Comparison of ENCODE assay signal across 9 mouse cellular contexts in genomic region chr8:54493110-54493509, GRCm38 (mm10). TPM values are rescaled to one million over a fixed set of nuclear protein-coding genes. Genes with fewer than 3 reads are reported as not detected.
DNase-seq lines count a peak whose midpoint lies in the region; ATAC-seq and TF ChIP-seq lines count a peak whose summit lies in the region.
"Had no signal": no experiment of that assay in that cellular context is flagged by ENCODE, and none has a peak within 500 bp of the region (broad histone marks: within the 10 kb centered on the region; RNA-seq: fewer than 3 reads in every experiment).

No protein-coding gene starts in this region.

- WGBS in embryonic facial prominence, embryonic 10.5 days, result 18% methylated on average over 6 of the region's 6 CpGs
- WGBS in hindbrain, postnatal 0 days, result 15% methylated on average over 6 of the region's 6 CpGs

- 0 out of 2 replicates have a peak, but pooled peaks cover 11% of the 10 kb centered on the region for H3K27me3 ChIP-seq in embryonic facial prominence, embryonic 10.5 days (replicated peaks; ENCODE audit: low read depth, poor library complexity, severe bottlenecking)
- H3K27me3 ChIP-seq in hindbrain, postnatal 0 days (ENCODE audit: insufficient read depth, low read length), result no peaks in the 10 kb centered on the region
- H3K27me3 ChIP-seq: embryonic facial prominence, embryonic 15.5 days had no signal

- no peak for ATAC-seq in hindbrain, postnatal 0 days

- H3K4me3 ChIP-seq in embryonic facial prominence, embryonic 10.5 days, result no peak overlapping the region
- no peak overlapping the region for H3K4me3 ChIP-seq in hindbrain, postnatal 0 days (ENCODE audit: low read length)
- H3K4me3 ChIP-seq: embryonic facial prominence, embryonic 15.5 days had no signal

- H3K36me3 ChIP-seq in embryonic facial prominence, embryonic 10.5 days (replicated peaks), result no peaks in the 10 kb centered on the region
- H3K36me3 ChIP-seq in hindbrain, postnatal 0 days (ENCODE audit: insufficient read depth, low read length), result no peaks in the 10 kb centered on the region
- H3K36me3 ChIP-seq: embryonic facial prominence, embryonic 15.5 days had no signal

- peak; percentile 90 for TF ChIP-seq CTCF in hindbrain, postnatal 0 days (IDR thresholded peaks at IDR 0.05; ENCODE audit: low read depth)

- H3K4me2 ChIP-seq in hindbrain, postnatal 0 days (ENCODE audit: low read depth, low read length), result no peak overlapping the region
- H3K4me2 ChIP-seq: embryonic facial prominence, embryonic 15.5 days had no signal

- peak; percentile 15 for DNase-seq in kidney, adult 18-20 months
- DNase-seq in kidney, adult 11 months, result no peak
- DNase-seq in CD4-positive, CD25-positive, alpha-beta regulatory T cell, adult 2 months (ENCODE audit: low read depth, low spot score), result peak; percentile 79
- peak; percentile 67 for DNase-seq in adrenal gland, postnatal 10 days
- DNase-seq in embryonic facial prominence, embryonic 10.5 days (ENCODE audit: low spot score), result peak; percentile 62
- DNase-seq in hindbrain, postnatal 0 days (ENCODE audit: low spot score), result peak; percentile 90
- DNase-seq in lung, postnatal 10 days, result peak; percentile 63
- DNase-seq in spleen, postnatal 36 days (ENCODE audit: low spot score in 2 of 2), result peak; percentile 4 to 22

- H3K9me3 ChIP-seq in embryonic facial prominence, embryonic 10.5 days, result no peaks in the 10 kb centered on the region
- H3K9me3 ChIP-seq in hindbrain, postnatal 0 days (ENCODE audit: low read length), result no peaks in the 10 kb centered on the region
- H3K9me3 ChIP-seq: embryonic facial prominence, embryonic 15.5 days had no signal

- no peak overlapping the region for H3K27ac ChIP-seq in embryonic facial prominence, embryonic 10.5 days (replicated peaks)
- H3K27ac ChIP-seq in hindbrain, postnatal 0 days, result no peak overlapping the region
- H3K27ac ChIP-seq: embryonic facial prominence, embryonic 15.5 days had no signal

- H3K9ac ChIP-seq in hindbrain, postnatal 0 days (replicated peaks; ENCODE audit: low read length), result no peak overlapping the region
- H3K9ac ChIP-seq: embryonic facial prominence, embryonic 15.5 days had no signal

- no peaks in the 10 kb centered on the region for H3K4me1 ChIP-seq in embryonic facial prominence, embryonic 10.5 days
- H3K4me1 ChIP-seq in hindbrain, postnatal 0 days (ENCODE audit: insufficient read depth, low read length), result no peaks in the 10 kb centered on the region
- H3K4me1 ChIP-seq: embryonic facial prominence, embryonic 15.5 days had no signal

RNA-seq across cellular contexts. Expression of gene Asb5, which starts 36.3 kb away (rescaled TPM):
- 1 to 10 TPM; 3.0 to 9.8 TPM for total RNA-seq in adrenal gland, postnatal 10 days (2021)
- polyA plus RNA-seq in embryonic facial prominence, embryonic 10.5 days (2016; fragmentation: Nextera tagmentation; extraction: Ambion mirVana), result 4.8 and 7.1 TPM in 2 replicates
- 1.0 and 11.9 TPM in 2 replicates for total RNA-seq in hindbrain, postnatal 0 days (2014; rRNA removed)
- 12.9 and 13.0 TPM in 2 replicates for polyA plus RNA-seq in hindbrain, postnatal 0 days (2015; fragmentation: Nextera tagmentation; extraction: Ambion mirVana)

RNA-seq across cellular contexts. Expression of gene Spcs3, which starts 36.7 kb away (rescaled TPM):
- 10 to 100 TPM; 40.3 to 43.2 TPM for total RNA-seq in adrenal gland, postnatal 10 days (2021)
- 87.2 and 88.3 TPM in 2 replicates for polyA plus RNA-seq in embryonic facial prominence, embryonic 10.5 days (2016; fragmentation: Nextera tagmentation; extraction: Ambion mirVana)
- total RNA-seq in hindbrain, postnatal 0 days (2014; rRNA removed), result 28.9 and 29.6 TPM in 2 replicates
- polyA plus RNA-seq in hindbrain, postnatal 0 days (2015; fragmentation: Nextera tagmentation; extraction: Ambion mirVana), result 37.5 and 40.7 TPM in 2 replicates
